ENCODE assay signal across 12 mouse cellular contexts in the genomic region with DNA sequence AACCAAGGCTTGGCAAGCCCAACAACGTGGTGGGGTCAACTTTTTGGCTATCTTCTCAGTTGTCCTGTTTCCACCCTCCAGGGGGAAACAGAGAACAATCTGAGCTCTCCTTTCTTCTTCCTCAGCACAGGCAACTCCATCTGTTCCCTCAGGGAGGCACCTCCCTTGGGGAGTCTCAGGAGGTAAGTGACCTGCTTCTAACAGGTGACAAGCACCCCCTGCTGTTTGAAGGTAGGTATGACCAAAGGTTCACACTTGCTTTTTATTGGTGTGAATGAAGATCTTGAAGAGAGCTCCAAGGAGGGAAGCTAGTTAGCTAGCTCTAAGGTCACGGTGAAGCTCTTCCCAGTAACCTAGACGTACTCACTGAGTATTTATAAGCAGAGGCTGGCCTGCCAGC. TPM values are rescaled to one million over a fixed set of nuclear protein-coding genes. Genes with fewer than 3 reads are reported as not detected.
DNase-seq lines count a peak whose midpoint lies in the region; ATAC-seq and TF ChIP-seq lines count a peak whose summit lies in the region.
"Had no signal": no experiment of that assay in that cellular context is flagged by ENCODE, and none has a peak within 500 bp of the region (broad histone marks: within the 10 kb centered on the region; RNA-seq: fewer than 3 reads in every experiment).

No protein-coding gene starts in this region.

- no peak for TF ChIP-seq POLR2A in kidney, adult 2 months (IDR thresholded peaks at IDR 0.05; ENCODE audit: low read depth, low read length)
- no peak for TF ChIP-seq POLR2A in thymus, adult 2 months (IDR thresholded peaks at IDR 0.05; ENCODE audit: control insufficient read depth, extremely low read depth, insufficient read depth, low read length, poor library complexity)

- H3K36me3 ChIP-seq in kidney, adult 2 months (ENCODE audit: control insufficient read depth, insufficient read depth, low read length): no peaks in the 10 kb centered on the region
- H3K36me3 ChIP-seq in thymus, adult 2 months (ENCODE audit: control insufficient read depth, insufficient read depth, low read length): no peaks in the 10 kb centered on the region
- H3K36me3 ChIP-seq in forebrain, embryonic 16.5 days (ENCODE audit: control insufficient read depth, insufficient read depth): no peaks in the 10 kb centered on the region
- H3K36me3 ChIP-seq: forebrain, embryonic 12.5 days; liver, embryonic 15.5 days had no signal

- peak; percentile 36 for TF ChIP-seq CTCF in kidney, adult 2 months (conservative IDR thresholded peaks at IDR 0.05; ENCODE audit: insufficient read depth, insufficient read length, low read depth, low read length)
- TF ChIP-seq CTCF in thymus, adult 2 months (IDR thresholded peaks at IDR 0.05; ENCODE audit: borderline replicate concordance, control insufficient read depth, extremely low read depth, insufficient read depth, low read length, poor library complexity): no peak

- WGBS in kidney, adult 2 months: 74% methylated on average over 3 of the region's 3 CpGs
- WGBS in thymus, adult 2 months: 82% methylated on average over 3 of the region's 3 CpGs
- WGBS in forebrain, embryonic 16.5 days: 81% methylated on average over 3 of the region's 3 CpGs

- no peak overlapping the region for H3K9ac ChIP-seq in forebrain, embryonic 16.5 days (replicated peaks; ENCODE audit: low read depth, low read length)
- H3K9ac ChIP-seq: forebrain, embryonic 12.5 days; liver, embryonic 15.5 days had no signal

- H3K27ac ChIP-seq in kidney, adult 2 months (ENCODE audit: insufficient read depth, low read depth, low read length): no peak overlapping the region
- H3K27ac ChIP-seq in thymus, adult 2 months (ENCODE audit: control insufficient read depth, insufficient read depth, low read length): no peak overlapping the region
- no peak overlapping the region for H3K27ac ChIP-seq in forebrain, embryonic 16.5 days (ENCODE audit: low read length)
- H3K27ac ChIP-seq: forebrain, embryonic 12.5 days; liver, embryonic 15.5 days had no signal

- no peaks in the 10 kb centered on the region for H3K9me3 ChIP-seq in forebrain, embryonic 16.5 days (ENCODE audit: control insufficient read depth, low read length)
- H3K9me3 ChIP-seq: liver, embryonic 15.5 days had no signal

- no peak for ATAC-seq in forebrain, embryonic 16.5 days

- no peak overlapping the region for H3K4me3 ChIP-seq in kidney, adult 2 months (ENCODE audit: insufficient read depth, low read depth, low read length)
- no peak overlapping the region for H3K4me3 ChIP-seq in thymus, adult 2 months (ENCODE audit: control insufficient read depth, insufficient read depth, low read length)
- H3K4me3 ChIP-seq in forebrain, embryonic 16.5 days (replicated peaks; ENCODE audit: low read length): no peak overlapping the region
- H3K4me3 ChIP-seq: forebrain, embryonic 12.5 days; liver, embryonic 15.5 days had no signal

- DNase-seq in kidney, adult 2 months: peak; percentile 45
- no peak for DNase-seq in kidney, adult 11 months
- DNase-seq in thymus, adult 2 months: peak; percentile 15
- DNase-seq in thymus, postnatal 36 days: no peak
- peak; percentile 32 for DNase-seq in brain, adult 2 months (ENCODE audit: low read depth, low spot score)
- DNase-seq in thymus, postnatal 25 days: peak; percentile 10
- DNase-seq in ovary, postnatal 36 days (ENCODE audit: low spot score): no peak
- DNase-seq: cerebellum, postnatal 14 days; right cerebral cortex, adult 18-20 months had no signal

- H3K4me2 ChIP-seq in forebrain, embryonic 16.5 days (ENCODE audit: low read length): no peak overlapping the region
- H3K4me2 ChIP-seq: forebrain, embryonic 12.5 days; liver, embryonic 15.5 days had no signal

- H3K27me3 ChIP-seq in kidney, adult 2 months (replicated peaks; ENCODE audit: control insufficient read depth, insufficient read depth, low read length): no peaks in the 10 kb centered on the region
- no peaks in the 10 kb centered on the region for H3K27me3 ChIP-seq in thymus, adult 2 months (ENCODE audit: control insufficient read depth, insufficient read depth, low read length)
- no peaks in the 10 kb centered on the region for H3K27me3 ChIP-seq in forebrain, embryonic 16.5 days (replicated peaks; ENCODE audit: control insufficient read depth, insufficient read depth, low read length)
- H3K27me3 ChIP-seq: forebrain, embryonic 12.5 days; liver, embryonic 15.5 days had no signal

- no peaks in the 10 kb centered on the region for H3K4me1 ChIP-seq in kidney, adult 2 months (ENCODE audit: control insufficient read depth, insufficient read depth, low read length)
- H3K4me1 ChIP-seq in thymus, adult 2 months (replicated peaks; ENCODE audit: control insufficient read depth, insufficient read depth, low read length): no peaks in the 10 kb centered on the region
- 0 out of 2 replicates have a peak, but pooled peaks cover under 1% of the 10 kb centered on the region for H3K4me1 ChIP-seq in forebrain, embryonic 16.5 days (replicated peaks; ENCODE audit: control insufficient read depth, insufficient read depth, low read length)
- H3K4me1 ChIP-seq: forebrain, embryonic 12.5 days; liver, embryonic 15.5 days had no signal

RNA-seq across cellular contexts. Expression of gene Snrnp48, which starts 30.6 kb away (rescaled TPM):
- polyA plus RNA-seq in kidney, adult 2 months (2012; rRNA removed): 18.8 and 21.1 TPM in 2 replicates
- 65.1 and 69.5 TPM in 2 replicates for polyA plus RNA-seq in thymus, adult 2 months (2012; rRNA removed)
- 28.7 and 29.5 TPM in 2 replicates for polyA plus RNA-seq in forebrain, embryonic 16.5 days (2015; fragmentation: Nextera tagmentation; extraction: Ambion mirVana)

Comparison
In these comparisons a context has a peak if more than half of its experiments do, and no peak if none do; other contexts are left out.
1. DNase-seq: peak in kidney, adult 2 months (single experiment), thymus, adult 2 months (single experiment), brain, adult 2 months (single experiment) and thymus, postnatal 25 days (single experiment); none in kidney, adult 11 months (single experiment), thymus, postnatal 36 days (0 of 2) and ovary, postnatal 36 days (single experiment).